Mouse (Mus musculus) forebrain, postnatal 0 days (tissue): Measurements from ENCODE around the gene Hcn2. TPM values are rescaled to one million over a fixed set of nuclear protein-coding genes. Genes with fewer than 3 reads are reported as not detected.

Source experiments
- ATAC-seq: fragments of 200-750 bp; cut with Nextera tagmentation; 2 replicates; pipeline ENCODE4 v1.8.0; 2017; ENCODE audit warnings: mild to moderate bottlenecking, moderate library complexity
- DNase-seq: peaks from one replicate; pipeline ENCODE4 v3.0.0-alpha.2; 2015
- H3K27ac ChIP-seq: fragments of 300-500 bp; sonication (generic); 2 replicates; pipeline ENCODE4 v1.5.1; 2014; ENCODE audit warnings: low read depth, mild to moderate bottlenecking, antibody characterized with exemption, low read length, moderate library complexity, mixed read lengths
- H3K27me3 ChIP-seq: fragments of 300-500 bp; sonication (generic); 2 replicates; pipeline ENCODE4 v1.6.1; 2014; ENCODE audit warnings: mild to moderate bottlenecking, low read length, mixed read lengths; ENCODE audit not compliant: insufficient read depth
- H3K36me3 ChIP-seq: fragments of 300-500 bp; sonication (generic); 2 replicates; pipeline ENCODE4 v1.6.1; 2014; ENCODE audit warnings: mild to moderate bottlenecking, moderate library complexity; ENCODE audit not compliant: insufficient read depth
- H3K4me1 ChIP-seq: fragments of 300-500 bp; sonication (generic); 2 replicates; pipeline ENCODE4 v1.6.1; 2014; ENCODE audit warnings: antibody characterized with exemption; ENCODE audit not compliant: insufficient read depth
- H3K4me2 ChIP-seq: fragments of 300-500 bp; sonication (generic); 2 replicates; pipeline ENCODE4 v1.6.1; 2014; ENCODE audit warnings: low read depth, mild to moderate bottlenecking, moderate library complexity
- H3K4me3 ChIP-seq: fragments of 300-500 bp; sonication (generic); 2 replicates; pipeline ENCODE4 v1.5.1; 2014; ENCODE audit warnings: low read depth, low read length, mixed read lengths
- H3K9ac ChIP-seq: fragments of 300-500 bp; sonication (generic); 2 replicates; pipeline ENCODE4 v1.6.1; 2014; ENCODE audit warnings: mild to moderate bottlenecking
- H3K9me3 ChIP-seq: fragments of 300-500 bp; sonication (generic); 2 replicates; pipeline ENCODE4 v1.6.1; 2016; ENCODE audit warnings: low read length
- CTCF ChIP-seq: sonication (generic); IDR thresholded peaks from 2 replicates; pipeline ENCODE4 v1.5.1; 2016; ENCODE audit warnings: antibody characterized with exemption, control low read depth, low read depth
- WGBS: fragments of 180-500 bp; shearing (Covaris S2); extraction: QIAGEN DNeasy Blood & Tissue Kit; methylation state at CpG from one replicate; pipeline ENCODE4 v1.1.7; 2014; 5-methylcytosine and 5-hydroxymethylcytosine counted together
- polyA plus RNA-seq: library from polyadenylated mRNA; unstranded; fragments of >200 nt; fragmentation: Nextera tagmentation; extraction: Ambion mirVana; gene quantifications from 2 replicates; pipeline ENCODE4 v1.2.1, GENCODE M21; 2015
- total RNA-seq: library from RNA; depleted of rRNA; stranded (reverse); fragments of >200 nt; gene quantifications from 2 replicates; pipeline ENCODE4 v1.2.3, GENCODE M21; 2014

Hcn2 gene
- total and polyA plus RNA-seq, 2 experiments from 2014 or later, result 4.7 to 34.5 TPM

DNA sequence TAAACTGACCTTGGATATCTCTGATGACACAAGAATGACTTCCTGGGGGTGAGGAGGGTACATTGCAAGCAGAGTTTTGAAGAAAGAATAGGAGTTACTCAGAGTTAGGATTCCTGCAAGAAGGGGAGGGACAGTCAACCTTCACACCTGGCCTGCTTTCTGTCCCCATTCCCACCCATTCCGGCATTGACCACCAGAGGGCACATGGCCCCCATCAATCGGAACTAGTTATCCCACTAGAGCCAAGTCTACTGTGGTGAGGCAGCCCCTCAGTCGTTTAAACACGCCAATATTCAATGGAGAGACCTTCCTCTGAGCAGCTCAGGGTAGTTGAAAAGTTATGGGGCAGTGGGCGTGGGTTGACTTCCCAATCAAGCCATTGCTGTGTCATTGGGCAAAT lies 52.0 kb downstream of the Hcn2 start:
- H3K27ac ChIP-seq, result no peak overlapping the region
- no peak overlapping the region for H3K9ac ChIP-seq
- H3K4me3 ChIP-seq, result no peak overlapping the region
- H3K4me2 ChIP-seq, result peak overlapping the region; percentile 86
- H3K9me3 ChIP-seq, result no peaks in the 10 kb centered on the region
- H3K27me3 ChIP-seq, result no peaks in the 10 kb centered on the region
- TF ChIP-seq CTCF, result peak; percentile 95
- peak; percentile 86 for DNase-seq
- H3K36me3 ChIP-seq, result no peaks in the 10 kb centered on the region
- no peak for ATAC-seq
- peaks cover 15% of the 10 kb centered on the region; the same call in 1 of the 2 replicates for H3K4me1 ChIP-seq
- WGBS, result 2% methylated on average over 5 of the region's 5 CpGs

DNA sequence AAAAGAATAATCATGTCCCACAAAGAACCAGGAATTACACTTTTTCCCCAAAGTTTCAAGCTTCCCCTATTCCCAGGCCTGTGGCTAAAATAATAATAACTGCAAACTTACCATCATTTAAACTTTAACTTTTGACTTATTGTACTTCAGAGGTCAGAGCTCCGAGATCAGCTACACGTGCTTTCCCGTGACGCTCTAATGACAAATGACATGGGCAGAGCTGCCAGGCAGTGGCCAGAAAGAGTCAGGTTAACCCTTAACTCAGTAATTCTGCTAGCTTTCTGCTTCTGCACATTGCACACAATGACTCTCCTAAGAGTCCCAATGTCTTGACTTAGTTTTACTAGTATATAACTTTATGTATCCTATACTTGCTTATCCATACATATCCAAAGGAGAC lies 52.9 kb downstream of the Hcn2 start:
- Histone ChIP-seq H3K27me3 (no peaks in the 10 kb centered on the region), H3K27ac (no peak overlapping the region), H3K4me3 (no peak overlapping the region), H3K9ac (no peak overlapping the region), H3K4me1 (peaks cover 15% of the 10 kb centered on the region; the same call in 1 of the 2 replicates), H3K9me3 (no peaks in the 10 kb centered on the region), H3K36me3 (no peaks in the 10 kb centered on the region), H3K4me2 (no peak overlapping the region)
- DNase-seq (no peak), ATAC-seq (no peak)
- WGBS, result 79% methylated on average over 4 of the region's 4 CpGs
- no peak for TF ChIP-seq CTCF

DNA sequence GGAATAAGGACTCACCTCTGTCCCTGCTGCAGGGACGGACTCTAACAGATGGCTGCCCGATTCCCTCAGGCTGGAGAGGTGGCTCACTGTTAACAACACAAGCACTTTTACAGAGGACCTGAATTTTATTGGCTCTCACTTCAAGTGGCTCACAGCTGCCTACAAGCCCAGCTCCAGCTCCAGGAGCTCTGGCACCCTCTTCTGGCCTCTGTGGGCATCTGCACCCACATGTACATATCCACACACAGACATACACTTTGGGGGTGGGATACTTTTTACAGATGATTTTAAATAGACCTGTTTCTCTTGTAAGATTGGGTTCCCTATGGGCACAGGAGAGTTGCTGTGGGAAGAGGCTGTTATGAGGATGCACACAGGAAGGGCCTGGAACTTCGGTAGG lies 55.9 kb downstream of the Hcn2 start:
- TF ChIP-seq CTCF, result peak; percentile 13; the same call in 1 of the 2 replicates
- Histone ChIP-seq H3K4me2 (no peak overlapping the region), H3K27ac (no peak overlapping the region), H3K27me3 (peaks cover 9% of the 10 kb centered on the region), H3K4me3 (no peak overlapping the region), H3K4me1 (0 out of 2 replicates have a peak, but pooled peaks cover 6% of the 10 kb centered on the region), H3K36me3 (no peaks in the 10 kb centered on the region), H3K9ac (no peak overlapping the region), H3K9me3 (no peaks in the 10 kb centered on the region)
- DNase-seq (no peak), ATAC-seq (no peak)
- WGBS, result 90% methylated on average over 3 of the region's 3 CpGs

DNA sequence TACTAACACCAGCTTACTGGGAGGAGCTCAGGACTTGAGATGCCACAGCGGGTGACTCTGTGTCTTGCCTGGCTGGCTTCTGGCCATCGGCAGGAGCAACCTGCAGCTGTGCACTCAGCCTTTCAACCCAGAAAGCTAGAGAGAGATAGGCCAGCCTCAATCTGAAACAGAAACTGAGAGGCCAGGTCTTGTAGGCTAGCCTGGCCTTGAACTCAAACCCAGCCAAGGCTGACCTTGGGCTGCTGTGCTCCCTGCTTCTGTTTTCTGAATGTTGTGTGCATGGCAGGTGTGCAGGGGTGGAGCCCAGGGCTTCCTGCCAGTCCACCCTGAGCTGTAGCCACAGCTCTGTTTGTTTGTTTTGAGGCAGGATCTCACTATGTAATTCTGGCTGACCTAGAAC lies 56.8 kb downstream of the Hcn2 start:
- 95% methylated on average over 2 of the region's 2 CpGs for WGBS
- H3K9me3 ChIP-seq, result no peaks in the 10 kb centered on the region
- H3K4me3 ChIP-seq, result no peak overlapping the region
- H3K36me3 ChIP-seq, result no peaks in the 10 kb centered on the region
- no peak for ATAC-seq
- no peak overlapping the region for H3K27ac ChIP-seq
- TF ChIP-seq CTCF, result no peak
- peaks cover 12% of the 10 kb centered on the region for H3K27me3 ChIP-seq
- H3K4me2 ChIP-seq, result no peak overlapping the region
- no peak overlapping the region for H3K9ac ChIP-seq
- H3K4me1 ChIP-seq, result 0 out of 2 replicates have a peak, but pooled peaks cover under 1% of the 10 kb centered on the region
- DNase-seq, result no peak

DNA sequence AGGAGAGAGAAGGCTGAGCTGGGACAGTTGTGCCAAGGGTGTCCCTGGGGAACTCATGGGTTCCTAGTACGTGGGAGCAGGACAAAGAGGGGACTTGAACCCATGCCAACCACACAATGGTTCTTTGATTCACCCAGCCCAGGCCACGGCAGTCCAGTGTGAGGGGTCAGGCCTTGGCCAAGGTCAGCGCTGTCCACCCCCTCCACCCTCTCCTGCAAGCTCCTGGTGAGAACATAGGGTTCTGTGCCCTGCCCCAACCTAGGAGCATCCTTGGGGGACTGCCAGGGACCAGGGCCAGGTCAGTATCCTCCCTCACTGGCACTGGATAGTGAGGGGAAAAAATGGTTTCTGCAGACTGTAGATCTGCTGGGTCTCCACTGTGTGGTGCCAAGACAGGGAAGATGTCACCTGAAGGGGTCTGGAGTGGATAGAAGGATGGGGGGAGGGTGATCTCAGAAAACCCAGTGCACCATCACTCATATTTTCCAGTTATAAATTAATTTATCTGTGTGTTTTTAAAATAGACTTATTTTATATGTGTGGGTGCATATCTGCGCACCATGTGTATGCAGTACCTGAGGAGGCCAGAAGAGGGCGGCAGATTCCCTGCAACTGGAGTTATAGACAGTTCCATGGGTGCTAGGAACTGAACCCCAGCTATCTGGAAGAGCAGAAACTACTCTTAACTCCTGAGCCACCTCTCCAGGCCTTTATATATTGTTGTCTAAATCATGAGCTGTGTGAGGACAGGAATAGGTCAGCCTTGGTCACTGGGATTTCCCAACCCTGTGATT lies 58.2 kb downstream of the Hcn2 start:
- Histone ChIP-seq H3K27ac (no peak overlapping the region), H3K27me3 (peaks cover 12% of the 10 kb centered on the region), H3K9ac (no peak overlapping the region), H3K36me3 (no peaks in the 10 kb centered on the region), H3K4me1 (no peaks in the 10 kb centered on the region), H3K4me2 (no peak overlapping the region), H3K4me3 (no peak overlapping the region), H3K9me3 (no peaks in the 10 kb centered on the region)
- DNase-seq (no peak), ATAC-seq (no peak)
- WGBS, result 63% methylated on average over 5 of the region's 5 CpGs
- TF ChIP-seq CTCF, result peak; percentile 40

DNA sequence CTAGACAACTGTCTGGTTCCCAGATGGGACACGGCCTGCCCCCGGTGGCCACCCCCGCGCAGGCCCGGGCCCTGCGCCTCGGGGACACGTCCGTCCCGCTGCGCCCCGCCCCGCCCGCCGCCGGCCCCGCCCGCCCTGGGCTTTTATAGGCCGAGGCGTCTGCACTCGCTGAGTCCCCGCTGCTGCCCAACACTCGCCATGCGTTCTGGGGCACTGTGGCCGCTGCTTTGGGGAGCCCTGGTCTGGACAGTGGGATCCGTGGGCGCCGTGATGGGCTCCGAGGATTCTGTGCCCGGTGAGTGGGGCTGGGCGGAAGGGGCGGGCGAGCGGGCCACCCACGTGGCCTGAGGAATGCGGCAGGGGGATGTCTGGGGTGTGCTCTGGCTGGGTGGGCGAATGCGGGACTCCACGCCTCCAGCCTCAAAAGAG lies 60.7 kb downstream of the Hcn2 start, which contains the start of gene Fstl3:
Fstl3 (plus strand) TSS at position 170 of the 429 bp plus-strand sequence.
- WGBS, result 2% methylated on average over 38 of the region's 39 CpGs
- ATAC-seq (no peak), DNase-seq (no peak)
- H3K27me3 ChIP-seq, result peaks cover 12% of the 10 kb centered on the region
- H3K4me3 ChIP-seq, result 0 out of 2 replicates have a peak within 1 kb of the TSS, but pooled peaks have one; percentile 5
- H3K9ac ChIP-seq, result no peak within 1 kb of the TSS
- peak within 1 kb of the TSS; percentile 35 for H3K4me2 ChIP-seq
- H3K4me1 ChIP-seq, result no peaks in the 10 kb centered on the region
- TF ChIP-seq CTCF, result no peak
- no peaks in the 10 kb centered on the region for H3K9me3 ChIP-seq
- no peaks in the 10 kb centered on the region for H3K36me3 ChIP-seq
- H3K27ac ChIP-seq, result no peak within 1 kb of the TSS

DNA sequence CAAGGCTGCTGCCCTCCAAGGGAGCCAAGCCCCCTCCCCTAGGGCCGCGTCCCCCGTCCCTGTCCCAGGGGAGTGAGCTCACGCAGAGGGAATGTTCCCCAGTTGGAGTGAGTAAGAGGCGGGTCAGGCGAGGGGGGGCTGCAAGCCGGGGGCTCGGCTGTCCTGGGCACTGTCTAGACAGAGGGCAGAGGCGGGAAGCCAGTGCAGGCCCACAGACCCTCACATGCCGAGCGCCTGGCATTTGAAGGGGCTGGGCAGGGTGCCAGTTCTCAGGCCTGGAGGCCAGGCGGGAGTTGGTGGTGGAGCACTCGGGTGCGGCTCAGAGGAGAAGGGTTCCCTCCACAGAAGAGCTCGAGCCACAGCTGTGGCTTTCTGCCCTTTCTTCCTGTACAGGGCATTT lies 61.6 kb downstream of the Hcn2 start:
- H3K9me3 ChIP-seq, result no peaks in the 10 kb centered on the region
- 7% methylated on average over 15 of the region's 15 CpGs for WGBS
- no peak overlapping the region for H3K4me2 ChIP-seq
- DNase-seq (no peak), ATAC-seq (no peak)
- TF ChIP-seq CTCF, result no peak
- no peaks in the 10 kb centered on the region for H3K4me1 ChIP-seq
- H3K27ac ChIP-seq, result no peak overlapping the region
- H3K27me3 ChIP-seq, result peaks cover 12% of the 10 kb centered on the region
- no peak overlapping the region for H3K4me3 ChIP-seq
- H3K36me3 ChIP-seq, result no peaks in the 10 kb centered on the region
- no peak overlapping the region for H3K9ac ChIP-seq
